Mouse (Mus musculus): ENCODE measurements around the gene Cdc42ep5.
A peak's percentile ranks its signal among the peaks of the same experiment; 100 is the strongest.

The Cdc42ep5 gene

DNA sequence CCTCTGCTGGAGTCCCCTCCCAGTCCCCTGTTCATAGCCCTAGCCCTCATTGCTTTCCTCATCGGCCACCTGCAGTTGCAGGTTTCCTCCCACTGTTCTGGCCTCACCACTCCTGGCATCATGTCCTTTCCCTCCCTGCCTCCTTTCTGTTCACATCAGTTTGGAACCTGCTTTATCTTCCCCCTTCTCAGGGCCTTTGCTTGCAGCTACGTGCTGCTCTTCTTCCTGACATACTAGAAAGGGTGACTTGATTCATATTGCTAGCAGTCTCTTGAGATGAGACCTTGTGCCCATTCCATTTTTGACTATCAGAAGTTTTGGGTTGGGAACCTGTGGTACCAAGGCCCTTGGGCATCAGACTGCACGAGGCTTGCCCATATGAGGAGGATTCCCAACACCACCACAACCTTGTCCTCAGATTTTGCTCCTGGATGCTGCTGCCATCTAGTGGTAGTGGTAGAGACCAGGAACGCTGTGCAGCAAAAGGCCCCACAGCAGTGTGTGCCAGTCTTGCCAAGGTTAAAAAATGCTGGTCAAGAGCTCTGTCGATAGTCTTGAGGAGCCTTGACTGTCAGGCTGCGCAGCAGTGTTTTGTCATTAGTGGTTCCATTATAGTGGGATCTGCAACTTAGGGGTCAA lies 19.0 kb downstream of the Cdc42ep5 start:
- no peak for DNase-seq

DNA sequence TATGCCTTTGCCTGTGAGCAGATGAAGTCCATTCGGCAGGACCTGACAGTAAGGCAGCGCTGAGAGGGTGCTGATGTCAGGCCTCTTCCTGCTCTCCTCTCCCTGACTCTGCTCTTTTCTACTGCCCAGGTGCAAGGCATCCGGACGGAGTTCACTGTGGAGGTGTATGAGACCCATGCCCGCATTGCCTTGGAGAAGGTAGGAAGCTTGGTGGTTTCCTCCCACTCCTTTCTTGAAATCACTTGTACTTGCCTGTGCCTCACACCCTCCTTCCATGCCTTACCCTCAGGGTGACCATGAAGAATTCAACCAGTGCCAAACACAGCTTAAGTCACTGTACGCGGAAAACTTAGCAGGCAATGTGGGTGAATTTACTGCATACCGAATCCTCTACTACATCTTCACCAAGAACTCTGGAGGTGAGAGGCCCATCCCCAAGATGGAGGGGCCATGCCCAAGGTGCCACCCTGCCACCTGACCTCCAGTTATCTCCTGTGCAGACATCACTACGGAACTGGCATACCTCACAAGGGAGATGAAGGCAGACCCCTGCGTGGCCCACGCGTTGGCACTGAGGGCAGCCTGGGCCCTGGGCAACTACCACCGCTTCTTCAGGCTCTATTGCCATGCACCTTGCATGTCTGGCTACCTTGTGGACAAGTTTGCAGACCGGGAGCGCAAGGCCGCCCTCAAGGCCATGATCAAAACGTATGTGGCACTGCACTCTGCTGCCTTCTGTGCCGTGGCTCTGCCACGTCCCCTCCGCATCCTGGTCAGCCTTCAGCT lies 19.7 kb downstream of the Cdc42ep5 start:
- DNase-seq = no peak

DNA sequence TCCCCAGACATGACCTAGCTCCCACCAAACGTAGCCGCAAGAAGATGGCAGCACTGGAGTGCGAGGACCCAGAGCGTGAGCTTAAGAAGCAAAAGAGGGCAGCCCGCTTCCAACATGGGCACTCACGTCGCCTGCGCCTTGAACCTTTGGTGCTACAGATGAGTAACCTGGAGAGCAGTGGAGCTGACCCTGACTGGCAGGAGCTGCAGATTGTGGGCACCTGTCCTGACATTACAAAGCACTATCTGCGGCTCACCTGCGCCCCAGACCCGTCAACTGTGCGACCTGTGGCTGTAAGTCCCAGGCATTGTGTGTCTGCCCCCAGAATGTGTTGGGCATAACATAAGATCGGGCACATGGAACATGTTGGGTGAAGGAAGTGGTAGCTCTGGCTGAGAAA lies 20.6 kb downstream of the Cdc42ep5 start:
- no peak for DNase-seq

DNA sequence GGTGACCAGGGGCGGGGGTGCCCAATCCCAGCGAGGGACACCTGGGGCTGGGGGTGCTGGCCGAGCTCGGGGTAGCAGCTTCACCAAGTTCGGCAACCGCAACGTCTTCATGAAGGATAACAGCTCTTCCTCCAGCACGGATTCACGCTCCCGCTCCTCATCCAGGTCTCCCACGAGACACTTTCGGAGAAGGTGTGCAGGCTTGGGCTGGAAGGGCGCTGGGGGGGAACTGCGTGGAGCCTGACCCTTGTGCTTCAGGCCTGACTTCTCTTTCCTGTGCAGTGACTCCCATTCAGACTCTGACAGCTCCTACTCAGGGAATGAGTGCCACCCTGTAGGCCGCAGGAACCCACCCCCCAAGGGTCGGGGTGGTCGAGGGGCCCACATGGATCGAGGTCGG lies 21.2 kb downstream of the Cdc42ep5 start:
- DNase-seq = no peak

DNA sequence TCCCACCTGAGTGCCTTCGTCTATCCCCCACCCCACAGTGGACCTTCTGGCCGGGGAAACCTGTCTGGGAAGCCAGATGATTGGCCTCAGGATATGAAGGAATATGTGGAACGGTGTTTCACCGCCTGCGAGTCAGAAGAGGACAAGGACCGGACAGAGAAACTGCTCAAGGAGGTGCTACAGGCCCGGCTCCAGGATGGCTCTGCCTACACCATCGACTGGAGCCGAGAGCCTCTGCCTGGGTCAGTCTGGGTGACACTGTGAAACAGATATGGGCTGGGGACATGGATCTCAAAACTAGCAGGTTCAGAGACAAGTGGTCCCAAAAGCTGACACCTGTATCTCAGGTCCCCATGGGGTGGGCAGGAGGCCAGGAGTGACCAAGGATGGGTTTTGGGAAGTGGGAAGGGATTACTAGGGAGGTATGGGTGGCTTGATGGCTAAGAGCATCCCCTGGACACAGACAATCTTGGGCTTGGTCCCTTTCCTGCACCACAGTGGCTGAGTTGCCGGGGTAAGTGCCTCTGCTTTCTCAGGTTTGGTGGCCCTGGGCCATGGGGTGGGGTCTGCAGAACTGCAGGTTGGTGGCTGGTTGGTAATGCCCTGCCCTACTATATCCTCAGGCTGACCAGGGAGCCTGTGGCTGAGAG lies 21.7 kb downstream of the Cdc42ep5 start:
- no peak for DNase-seq

DNA sequence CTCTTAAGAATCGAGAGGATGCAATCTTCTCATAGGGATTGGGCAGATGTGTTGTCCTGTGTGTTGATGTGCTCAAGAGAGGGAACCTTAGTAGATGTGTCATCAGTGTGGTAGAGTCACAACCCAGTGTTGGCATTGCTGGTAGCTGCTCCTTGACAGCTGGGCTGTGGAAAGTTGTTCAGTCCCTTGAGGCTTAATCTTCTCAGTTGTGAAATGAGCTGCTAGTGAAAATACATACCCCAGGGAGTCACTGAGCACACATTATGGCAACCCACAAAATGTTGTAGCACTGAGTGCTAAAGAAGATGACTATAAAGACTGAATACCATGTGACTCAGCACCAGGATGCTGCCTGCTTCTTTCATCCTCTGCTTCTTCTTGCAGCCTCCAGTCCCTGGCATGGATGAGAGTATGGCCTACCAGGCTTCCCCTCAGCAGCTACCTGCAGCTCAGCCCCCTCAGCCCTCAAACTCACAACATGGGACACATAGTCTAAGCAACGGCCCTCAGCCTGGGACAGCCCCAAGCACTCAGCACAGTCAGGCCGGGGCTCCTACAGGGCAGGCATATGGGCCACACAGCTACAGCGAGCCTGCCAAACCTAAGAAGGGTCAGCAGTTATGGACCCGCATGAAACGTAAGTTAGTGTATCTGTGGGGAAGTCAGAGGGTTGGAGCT lies 22.9 kb downstream of the Cdc42ep5 start:
- DNase-seq = no peak

DNA sequence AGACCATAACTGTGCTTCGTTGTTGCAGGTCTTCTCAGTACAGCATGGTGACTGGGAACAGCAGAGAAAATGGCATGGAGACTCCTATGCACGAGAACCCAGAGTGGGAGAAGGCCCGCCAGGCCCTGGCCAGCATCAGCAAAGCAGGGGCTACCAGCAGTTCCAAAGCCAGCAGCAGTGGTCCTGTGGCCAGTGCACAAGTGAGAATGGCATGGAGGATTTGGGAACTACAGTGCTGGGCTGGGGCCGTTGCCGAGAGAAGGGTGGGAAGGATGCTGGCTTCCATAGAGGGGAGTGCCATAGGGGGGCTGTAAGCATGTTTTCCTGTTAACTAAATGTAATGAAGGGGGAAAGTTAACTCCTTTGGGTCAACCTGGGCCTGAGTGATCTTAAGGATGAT lies 25.3 kb downstream of the Cdc42ep5 start:
- no peak for DNase-seq

DNA sequence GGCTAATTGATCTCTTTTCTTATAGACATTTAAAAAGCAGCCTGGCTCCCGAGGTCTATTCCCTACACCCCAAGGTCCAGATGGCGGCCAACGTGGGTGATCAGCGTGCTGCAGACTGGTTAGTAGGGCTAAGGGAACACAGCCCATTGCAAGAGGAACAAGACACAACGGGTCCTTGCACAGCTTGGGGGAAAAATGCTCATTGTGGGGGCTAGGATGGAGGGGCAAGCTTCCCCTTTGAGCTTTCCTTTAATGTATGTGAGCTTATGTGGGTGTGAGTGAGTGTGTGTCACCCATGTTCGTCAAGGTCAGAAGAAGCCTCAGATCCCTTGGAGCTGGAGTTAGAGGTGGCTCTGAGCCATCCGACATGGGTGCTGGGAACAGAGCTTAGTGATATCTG lies 26.0 kb downstream of the Cdc42ep5 start:
- no peak for DNase-seq

DNA sequence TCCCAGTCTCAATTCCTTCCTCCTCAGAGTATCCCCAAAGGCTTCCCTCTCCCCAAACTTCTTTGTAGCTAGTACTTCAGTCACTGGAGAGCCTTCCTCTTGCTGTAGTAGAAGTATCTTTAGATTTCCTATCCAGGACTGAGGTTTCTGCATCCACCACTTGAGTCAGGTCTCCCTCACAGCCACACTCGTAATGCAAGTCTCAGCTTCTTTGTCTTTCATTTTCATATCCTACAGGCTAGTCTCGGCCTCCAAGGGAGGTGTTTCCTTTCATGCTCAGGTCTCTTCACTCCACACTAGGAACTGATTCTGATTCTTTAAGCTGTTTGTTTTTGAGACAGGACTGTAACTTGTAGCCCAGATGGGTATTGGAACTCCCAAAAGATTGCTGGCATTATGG lies 26.5 kb downstream of the Cdc42ep5 start:
- no peak for DNase-seq

DNA sequence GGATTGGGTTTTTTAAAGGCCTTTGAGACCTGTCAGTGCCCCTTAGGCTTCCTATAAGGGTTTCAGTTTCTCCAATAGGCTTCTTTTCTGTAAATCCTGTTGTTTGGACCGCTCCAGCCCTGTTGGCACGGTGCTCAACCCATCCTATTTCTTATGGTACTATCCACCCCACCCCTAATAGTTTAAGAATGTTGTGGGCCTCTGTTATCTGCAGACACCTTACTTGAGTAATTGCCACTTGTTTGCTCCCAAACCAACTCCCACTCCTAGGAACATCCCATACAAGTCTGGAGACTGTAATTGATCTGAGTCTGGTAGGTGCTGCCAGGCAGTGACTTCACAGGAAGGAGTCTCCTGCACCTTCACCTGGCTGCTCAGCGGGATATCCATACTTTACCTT lies 26.9 kb downstream of the Cdc42ep5 start:
- no peak for DNase-seq

DNA sequence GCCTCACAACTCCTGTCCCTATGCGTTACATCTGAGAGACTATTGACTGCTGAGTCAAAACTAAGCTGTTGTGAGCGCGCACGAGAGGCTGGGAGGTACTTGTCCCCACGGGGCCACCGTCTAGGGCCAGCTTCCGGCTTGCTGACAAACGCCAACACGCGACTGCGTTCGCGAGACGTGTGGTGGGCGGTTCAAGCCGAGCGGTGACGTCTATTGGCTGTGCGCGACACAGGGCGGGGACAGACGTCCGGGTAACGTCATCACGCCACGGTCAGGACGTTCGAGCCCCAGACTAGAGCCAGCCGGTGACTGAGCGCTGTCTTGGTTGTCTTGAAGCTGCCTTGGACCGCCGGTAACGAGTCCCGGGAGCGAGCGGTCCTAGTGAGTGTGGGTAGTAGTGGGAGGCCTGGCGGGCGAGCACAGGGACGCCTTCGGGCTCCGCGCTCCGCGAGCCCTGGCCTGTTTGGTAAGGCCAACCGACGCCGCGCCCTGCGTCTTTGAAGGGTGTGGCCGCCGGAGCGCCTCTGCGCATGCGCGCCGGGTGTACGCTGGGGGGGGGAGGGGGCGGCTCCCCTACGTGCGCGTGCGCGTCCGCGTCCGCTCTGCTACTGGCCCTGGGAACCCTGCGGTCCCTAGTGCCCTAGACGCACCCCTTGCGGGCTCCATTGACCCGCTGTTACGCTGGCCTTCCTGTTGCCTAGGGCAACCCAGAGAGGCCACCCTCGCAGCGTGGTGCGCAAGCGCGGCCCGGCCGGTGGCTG lies 27.7 kb downstream of the Cdc42ep5 start, which contains the start of gene Leng8:
Gene Leng8, plus strand, starts transcription at position 269 of the 761 bp plus-strand sequence.
- DNase-seq = peak; percentile 99

DNA sequence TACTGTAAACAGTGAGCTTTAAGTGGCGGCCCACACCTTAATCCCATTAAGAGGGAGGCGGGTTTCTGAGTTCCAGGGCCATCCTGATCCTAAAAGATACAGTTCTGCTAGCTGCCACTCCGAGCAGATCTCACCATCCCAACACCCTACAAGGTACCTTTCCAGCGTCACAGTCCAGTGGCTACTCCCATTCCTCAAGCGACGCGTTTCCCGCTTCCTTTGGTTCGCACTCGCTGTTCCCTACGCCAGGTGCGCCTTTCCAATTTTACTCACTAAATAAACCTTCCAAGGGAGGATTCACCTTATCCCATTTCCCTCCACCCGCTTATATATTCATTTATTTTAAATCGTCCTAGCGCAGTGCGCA lies 28.3 kb downstream of the Cdc42ep5 start:
- DNase-seq = no peak

DNA sequence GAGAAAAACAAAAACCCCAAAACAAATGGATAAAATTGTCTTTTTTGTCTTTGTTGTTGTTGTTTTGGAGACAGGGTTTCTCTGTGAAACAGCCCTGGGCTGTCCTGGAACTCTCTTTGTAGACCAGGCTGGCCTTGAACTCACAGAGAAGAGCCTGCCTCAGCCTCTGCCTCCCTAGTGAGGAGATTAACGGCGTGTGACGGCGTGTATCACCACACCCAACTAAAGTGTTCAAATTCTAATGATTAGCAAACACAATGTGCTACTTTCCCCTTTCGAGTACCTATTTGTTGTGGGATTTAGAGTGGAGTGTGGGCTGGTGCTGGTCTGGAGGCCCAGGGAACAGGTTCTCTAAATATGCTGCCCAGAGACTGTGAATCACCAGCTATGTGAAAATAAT lies 29.7 kb downstream of the Cdc42ep5 start:
- DNase-seq = no peak

DNA sequence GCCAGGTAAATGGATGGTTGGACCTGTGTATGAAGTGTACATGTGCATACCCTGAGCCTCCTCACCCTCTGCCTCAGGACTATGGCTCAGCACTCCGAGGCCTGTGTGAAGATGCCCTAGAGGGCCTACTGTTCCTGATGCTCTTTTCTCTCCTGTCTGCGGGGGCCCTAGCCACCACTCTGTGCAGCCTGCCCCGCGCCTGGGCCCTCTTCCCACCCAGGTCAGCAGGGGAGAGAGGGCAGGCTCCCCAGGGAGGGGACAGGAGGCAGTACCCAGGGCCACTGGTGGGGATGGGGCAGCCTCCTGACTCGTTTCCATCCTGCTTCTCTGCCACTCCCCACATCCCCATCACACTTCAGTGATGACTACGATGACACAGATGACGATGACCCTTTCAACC lies 31.7 kb downstream of the Cdc42ep5 start:
- no peak for DNase-seq

DNA sequence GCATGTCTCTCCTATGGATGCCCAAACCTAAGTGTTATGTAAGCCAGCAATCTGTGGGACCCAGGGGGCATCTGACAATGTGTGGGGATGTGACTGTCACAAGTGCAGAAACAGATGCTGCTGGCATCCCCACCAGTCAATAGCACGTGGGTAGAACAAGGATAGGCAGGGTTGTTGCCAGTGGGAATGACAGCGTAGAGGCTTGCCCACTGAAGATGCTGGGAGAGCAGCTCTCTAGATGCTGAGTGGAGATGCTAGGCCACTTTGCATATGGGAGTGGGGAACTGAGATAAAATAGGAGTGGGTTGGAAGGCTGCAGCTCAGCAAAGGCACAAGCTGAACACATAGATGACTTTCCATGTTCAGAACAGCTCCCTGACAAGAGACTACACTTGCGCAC lies 32.1 kb downstream of the Cdc42ep5 start:
- DNase-seq = no peak

DNA sequence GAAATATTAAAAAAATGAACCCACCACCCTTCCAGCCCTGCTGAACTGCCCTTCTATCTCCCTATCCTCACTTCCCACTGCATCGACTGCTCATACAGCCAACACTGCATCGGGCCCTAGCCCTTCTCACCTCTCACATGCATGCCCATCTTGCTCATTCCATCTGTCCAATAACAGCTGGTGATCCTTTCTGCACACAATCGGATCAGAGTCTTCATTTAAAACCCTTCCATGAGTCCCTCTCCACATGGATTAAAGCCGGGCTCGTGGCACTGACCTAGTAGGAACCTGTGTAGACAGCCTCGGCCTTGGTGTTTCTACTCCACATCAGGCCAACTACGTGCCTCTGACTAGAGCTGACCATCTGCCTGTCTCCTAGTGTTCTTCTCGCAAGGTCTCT lies 32.7 kb downstream of the Cdc42ep5 start:
- DNase-seq = no peak

DNA sequence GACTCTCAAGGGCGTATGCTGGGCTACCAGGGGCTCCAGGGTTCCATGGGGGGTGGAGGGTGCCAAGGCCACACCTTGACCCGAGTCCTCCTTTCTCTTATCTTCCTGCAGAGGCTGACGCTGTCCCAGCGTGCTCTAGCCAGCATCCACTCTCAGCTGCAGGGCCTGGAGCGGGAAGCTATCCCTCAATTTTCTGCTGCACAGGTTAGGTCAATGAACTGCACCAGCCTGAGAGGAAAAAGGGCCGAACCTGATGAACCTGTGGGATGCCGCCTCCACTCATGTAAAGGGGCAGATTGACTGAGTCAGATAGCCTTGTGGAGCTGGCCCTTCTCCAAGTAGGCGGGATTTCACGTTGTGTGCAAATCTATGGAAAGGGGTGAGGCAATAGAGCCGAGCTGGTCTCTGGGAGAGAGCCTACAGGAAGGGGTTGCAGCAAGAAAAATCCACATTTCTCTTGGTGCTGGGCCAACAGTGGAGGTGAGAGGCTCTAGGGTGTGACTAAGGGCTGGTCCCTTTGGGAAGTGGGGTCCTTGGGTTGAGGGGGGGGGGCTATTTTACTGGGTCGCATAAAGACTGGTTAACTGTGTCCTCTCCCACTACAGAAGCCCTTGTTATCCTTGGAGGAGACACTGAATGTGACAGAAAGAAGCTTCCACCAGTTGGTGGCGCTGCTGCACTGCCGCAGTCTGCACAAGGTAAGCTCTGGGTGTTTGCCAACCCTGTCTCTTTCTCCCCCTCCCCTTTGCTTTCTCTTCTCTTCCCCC lies 33.8 kb downstream of the Cdc42ep5 start:
- DNase-seq = peak in 1 of 2 experiments; percentile 51

DNA sequence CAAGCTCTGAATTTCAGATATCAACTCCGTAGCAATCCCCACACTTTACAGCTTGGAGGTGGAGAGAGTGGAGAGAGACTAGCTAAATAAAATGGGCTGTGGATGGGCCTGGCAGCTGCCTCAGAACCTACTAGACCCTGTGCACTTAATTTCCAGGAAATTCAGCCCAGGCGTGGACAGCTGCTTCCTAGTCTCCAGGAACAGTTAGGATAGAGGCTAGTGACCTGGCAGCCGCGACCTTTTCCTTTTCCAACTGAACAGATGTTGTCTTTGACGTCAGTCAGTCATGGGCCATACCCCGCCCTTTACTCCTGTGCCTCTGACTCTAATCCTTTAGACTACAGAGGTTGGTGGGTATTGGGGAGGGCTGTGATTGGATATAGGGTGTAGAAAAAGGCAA lies 35.8 kb downstream of the Cdc42ep5 start:
- DNase-seq = no peak

DNA sequence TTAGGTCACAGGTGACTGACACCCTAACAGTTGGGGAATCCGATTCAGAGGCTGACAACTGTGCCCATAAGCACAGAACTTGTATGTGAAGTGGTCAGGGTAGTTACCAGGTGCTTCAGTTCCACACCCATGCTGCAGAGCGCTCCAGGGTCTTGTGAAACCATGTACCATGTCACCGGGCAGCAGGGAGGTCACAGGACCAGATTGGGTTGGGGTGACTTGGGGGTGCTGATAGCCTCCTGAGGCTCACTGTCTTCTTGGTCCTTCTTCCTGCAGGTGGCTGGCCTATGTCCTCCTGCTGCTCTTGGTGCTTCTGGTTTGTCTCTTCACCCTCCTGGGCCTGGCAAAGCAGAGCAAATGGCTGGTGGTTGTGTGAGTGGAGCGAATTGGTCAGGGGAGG lies 36.8 kb downstream of the Cdc42ep5 start:
- no peak for DNase-seq

DNA sequence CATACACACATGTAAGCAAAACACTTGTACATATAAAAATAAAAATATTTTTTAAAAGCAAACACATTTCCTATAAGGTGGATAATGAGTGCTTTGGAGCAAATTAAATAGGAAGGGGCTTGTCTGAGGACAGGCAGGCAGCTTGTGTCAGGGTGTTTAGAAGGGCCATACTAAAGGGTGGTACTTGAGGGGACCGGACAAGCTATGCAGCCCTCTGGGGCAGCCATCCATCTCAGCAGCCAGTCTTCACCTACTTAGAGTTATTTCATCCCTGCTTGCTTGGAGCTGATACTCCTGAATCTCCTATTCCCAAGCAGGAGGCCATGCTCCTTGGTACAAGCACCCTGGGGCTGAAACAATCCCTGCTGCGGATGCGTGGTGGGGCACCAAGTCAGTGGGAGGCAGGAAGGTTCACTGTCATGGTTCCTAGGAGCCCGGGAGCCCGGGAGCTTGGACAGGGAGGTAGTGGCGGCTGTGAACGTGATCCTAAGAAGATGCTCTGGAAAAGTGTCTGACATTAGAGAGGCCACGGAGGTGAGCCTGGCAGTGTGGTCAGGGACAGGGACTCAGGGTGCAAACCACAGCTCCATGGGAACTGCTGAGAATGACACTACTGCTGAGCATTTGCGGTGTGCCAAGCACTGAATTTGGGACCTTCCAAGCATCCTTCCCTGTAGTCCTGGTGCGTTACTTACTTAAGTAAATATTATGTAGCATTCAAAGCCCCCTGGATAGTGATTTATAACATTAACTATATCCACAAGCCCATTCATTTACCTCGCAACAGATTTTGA lies 37.5 kb downstream of the Cdc42ep5 start:
- no peak for DNase-seq

DNA sequence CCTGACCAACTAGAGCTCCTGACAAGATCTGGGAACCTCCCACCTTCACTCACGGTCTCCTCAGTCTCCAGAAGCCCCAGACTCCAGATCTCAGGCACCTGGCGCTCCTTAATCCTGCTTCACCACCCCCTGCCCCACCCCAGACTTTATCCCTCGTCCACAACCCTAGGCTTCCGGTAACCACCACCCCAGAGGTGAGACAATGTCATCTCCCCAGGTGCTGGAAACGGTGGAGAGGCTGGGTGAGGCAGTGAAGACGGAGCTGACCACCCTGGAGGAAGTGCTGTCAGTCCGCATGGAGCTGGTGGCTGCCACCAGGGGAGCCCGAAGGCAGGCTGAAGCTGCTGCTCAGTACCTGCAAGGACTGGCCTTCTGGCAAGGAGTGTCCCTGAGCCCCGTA lies 39.4 kb downstream of the Cdc42ep5 start:
- no peak for DNase-seq
